Mouse (Mus musculus): ENCODE data around the gene U2af1l4.

DNA sequence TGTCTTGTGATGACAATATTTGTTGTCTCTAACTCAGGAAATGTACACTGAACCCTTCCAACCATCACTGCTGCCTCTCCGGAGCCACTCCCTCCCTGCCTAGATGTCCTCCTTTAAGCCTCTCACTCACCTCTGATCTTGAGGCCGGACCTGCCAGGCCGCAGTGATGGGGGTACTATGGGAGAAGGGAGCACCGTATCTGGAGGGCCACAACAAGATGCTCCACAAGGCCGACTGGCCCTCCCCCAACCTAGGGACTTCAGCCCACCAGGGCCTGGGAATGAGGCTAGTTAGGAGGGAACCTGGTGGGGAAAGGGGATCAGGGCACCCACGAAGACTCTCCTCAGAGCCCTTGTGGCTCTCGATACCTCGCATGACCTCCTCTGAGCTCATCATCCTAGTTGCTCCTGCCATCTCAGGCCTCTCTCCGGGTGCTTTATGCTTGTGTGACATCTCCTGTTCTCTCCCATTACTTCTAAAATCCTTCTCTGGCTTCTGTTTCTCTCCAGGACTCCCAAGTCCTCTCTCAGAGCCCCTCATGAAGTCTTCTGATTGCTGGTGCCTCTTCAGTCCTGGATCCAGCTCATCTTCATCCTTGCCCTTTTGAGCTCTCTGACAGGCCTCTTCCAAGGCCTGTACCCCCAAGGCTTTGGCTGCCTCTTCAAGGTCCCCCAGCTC, 28.0 kb downstream of the U2af1l4 start:
- TF ChIP-seq EP300 (IDR thresholded peaks at IDR 0.05) (no peak), CTCF (IDR thresholded peaks at IDR 0.05) (no peak)
